Mouse (Mus musculus) cerebellum, adult 18-20 months (tissue): Measurements from ENCODE around the gene Adra1b.
A peak's percentile ranks its signal among the peaks of the same experiment; 100 is the strongest.

Experiments used
- DNase-seq, 2 experiments: peaks; one replicate each; pipeline ENCODE4 v3.0.0; 2021

Gene Adra1b

GRCm38 (mm10) chr11:43817368-43817923 lies 83.6 kb downstream of the Adra1b start:
- no peak for DNase-seq

DNA sequence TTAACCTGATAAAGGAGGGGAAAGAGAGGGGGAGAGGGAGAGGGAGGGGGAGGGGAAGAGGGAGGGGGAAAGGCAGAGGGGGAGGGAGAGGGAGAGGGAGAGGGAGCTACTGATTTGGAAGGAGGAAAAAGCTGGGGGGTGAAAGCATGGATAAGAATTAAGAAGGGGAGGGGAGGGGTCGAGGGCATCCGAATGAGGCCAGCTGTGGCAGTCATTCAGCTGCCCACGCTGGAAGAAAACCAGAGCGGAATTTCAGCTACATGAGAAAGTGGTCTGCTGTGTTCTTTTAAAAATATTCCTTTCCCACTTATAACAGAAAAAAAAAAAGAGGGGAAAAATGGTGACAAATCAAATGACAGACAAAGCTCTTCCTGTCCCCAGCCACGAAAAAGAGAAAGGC lies 88.5 kb downstream of the Adra1b start:
- no peak for DNase-seq

DNA sequence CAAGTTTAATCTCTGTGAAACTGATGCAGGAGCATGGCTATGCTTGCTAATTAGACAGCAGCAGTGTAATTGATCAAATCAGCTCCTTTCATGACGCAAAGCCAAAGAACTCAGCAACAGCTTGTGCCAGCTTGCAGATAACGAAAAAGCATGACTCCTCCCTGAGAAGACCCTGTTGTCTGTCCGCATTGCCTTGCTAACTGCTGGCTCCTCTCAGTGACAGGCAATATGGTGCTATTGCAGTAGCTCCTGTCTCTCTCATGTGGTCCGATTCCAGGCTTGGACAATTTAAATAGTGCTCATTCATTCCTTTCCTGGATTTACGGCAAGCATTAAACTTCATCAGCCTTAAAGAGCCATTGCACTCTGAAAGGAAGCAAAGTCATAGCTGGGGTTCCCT lies 93.3 kb downstream of the Adra1b start:
- DNase-seq, result no peak

GRCm38 (mm10) chr11:43795992-43796391 lies 105.0 kb downstream of the Adra1b start:
- no peak for DNase-seq

GRCm38 (mm10) chr11:43790446-43790845 lies 110.6 kb downstream of the Adra1b start:
- DNase-seq, result no peak

- DNase-seq, result peak; percentile 55 to 65
Measured at GRCm38 (mm10) chr11:43783772-43784171, 117.2 kb downstream of the Adra1b start.

GRCm38 (mm10) chr11:43783106-43783505 lies 117.9 kb downstream of the Adra1b start:
- no peak for DNase-seq

GRCm38 (mm10) chr11:43779551-43779950 lies 121.5 kb downstream of the Adra1b start:
- no peak for DNase-seq

DNA sequence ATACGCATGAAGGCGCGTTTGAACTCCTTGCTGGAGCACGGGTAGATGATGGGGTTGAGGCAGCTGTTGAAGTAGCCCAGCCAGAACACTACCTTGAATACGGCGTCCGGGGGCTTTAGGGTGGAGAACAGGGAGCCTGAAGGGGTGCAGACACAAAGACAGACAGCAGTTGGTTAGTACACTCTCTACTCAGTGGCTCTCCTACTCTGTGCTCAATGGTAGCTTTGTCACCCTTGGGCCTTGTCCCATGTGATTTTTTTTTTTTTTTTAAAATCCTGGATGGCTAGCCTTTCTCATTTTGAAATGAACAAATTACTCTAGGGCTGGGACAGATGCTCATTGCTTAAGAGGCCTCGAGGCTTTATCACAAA lies 124.7 kb downstream of the Adra1b start:
- DNase-seq, result no peak

- no peak for DNase-seq
Measured at GRCm38 (mm10) chr11:43775469-43776323, 125.3 kb downstream of the Adra1b start.

- DNase-seq, result no peak
Measured at GRCm38 (mm10) chr11:43773725-43774124, 127.3 kb downstream of the Adra1b start.

- DNase-seq, result no peak
Measured at GRCm38 (mm10) chr11:43770110-43770509, 130.9 kb downstream of the Adra1b start.

- no peak for DNase-seq
Measured at GRCm38 (mm10) chr11:43767749-43768148, 133.3 kb downstream of the Adra1b start.

DNA sequence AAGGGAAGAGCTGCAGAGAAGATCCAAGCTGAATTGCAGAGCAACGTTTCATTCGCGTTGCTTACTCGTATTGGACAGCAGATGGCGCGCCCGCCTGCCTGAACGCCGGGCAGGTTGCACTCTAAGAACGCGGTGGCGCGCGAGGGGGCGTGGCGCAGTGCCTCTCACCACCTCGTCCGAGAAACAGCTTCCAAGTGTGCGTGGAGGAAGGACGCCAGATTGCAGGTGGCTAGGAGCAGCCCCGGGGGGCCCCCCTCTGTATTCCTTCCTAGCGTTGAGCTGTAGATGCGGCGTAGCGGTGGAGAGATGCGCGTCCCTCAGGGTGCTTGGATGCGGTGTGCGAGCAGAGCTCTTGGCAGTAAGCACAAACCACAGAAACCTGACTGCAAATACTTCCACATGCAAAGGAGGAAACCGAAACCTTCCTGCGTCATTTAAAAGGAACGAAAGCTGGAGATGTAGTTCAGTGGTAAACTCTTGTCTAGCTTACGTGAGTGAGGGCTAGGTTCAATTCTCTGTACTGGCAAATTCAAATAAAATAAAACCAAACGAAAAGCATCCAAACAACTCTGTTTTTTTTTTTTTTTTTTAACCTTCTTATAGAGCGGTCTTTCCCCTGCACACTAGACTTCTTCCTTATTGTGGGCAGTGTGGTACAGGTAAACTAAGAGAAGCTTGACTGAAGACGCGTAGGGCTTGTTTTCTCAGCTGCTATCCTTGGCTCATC lies 133.9 kb downstream of the Adra1b start:
- peak; percentile 76 to 79 for DNase-seq

- no peak for DNase-seq
Measured at GRCm38 (mm10) chr11:43758436-43758835, 142.6 kb downstream of the Adra1b start.

- no peak for DNase-seq
Measured at GRCm38 (mm10) chr11:43755411-43755810, 145.6 kb downstream of the Adra1b start.

GRCm38 (mm10) chr11:43754568-43754967 lies 146.4 kb downstream of the Adra1b start:
- DNase-seq, result no peak

- no peak for DNase-seq
Measured at GRCm38 (mm10) chr11:43751542-43751941, 149.5 kb downstream of the Adra1b start.

DNA sequence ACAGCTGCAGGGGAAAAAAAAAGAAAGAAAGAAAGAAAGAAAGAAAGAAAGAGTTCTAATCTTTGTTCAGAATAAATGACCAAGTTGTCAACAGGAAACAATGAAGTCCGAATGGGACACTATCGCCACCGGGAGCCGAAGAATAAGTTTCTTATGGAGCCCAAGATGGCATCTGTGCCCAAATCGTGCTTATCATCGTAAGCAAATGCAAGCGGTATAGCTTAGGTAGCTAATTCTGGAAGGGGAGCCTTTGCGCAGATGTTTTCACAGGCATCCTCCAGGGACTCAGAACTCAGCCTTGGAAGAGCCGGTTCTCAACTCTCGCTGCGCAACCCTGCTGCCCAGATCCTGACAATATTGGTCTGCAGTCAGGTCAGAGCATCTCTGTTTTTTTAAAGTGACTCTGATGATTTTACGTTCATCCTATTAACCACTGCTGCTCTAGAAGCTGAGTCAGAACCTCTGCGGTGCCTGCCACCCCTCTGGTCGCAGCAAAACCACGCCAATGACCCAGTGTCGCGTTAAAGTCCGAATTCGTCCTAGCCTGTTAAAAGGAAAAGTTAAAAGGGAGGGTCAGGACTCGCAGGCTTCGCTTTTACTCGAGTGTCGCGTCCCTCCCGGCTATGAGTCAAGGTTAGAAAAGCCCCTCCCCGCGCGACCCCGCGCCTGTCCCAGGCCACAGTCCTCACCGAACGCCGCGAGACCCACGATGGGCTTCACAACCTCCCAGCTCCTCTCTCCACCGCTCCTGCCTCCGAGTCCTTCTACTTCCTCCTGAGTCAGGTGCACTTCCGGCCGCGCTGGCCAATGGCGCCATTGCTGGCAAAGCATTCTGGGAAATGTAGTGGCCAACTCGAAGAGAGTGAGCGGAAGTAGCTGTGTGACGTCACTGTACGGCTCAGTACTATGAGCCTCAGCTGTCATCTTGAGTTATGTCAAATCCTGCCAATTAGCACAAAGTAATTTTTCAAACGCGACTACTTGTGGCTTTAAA lies 153.5 kb downstream of the Adra1b start, which contains the start of gene Ttc1:
Gene Ttc1 (minus strand): TSS at position 776 of the 994 bp plus-strand sequence.
- peak; percentile 97 to 99 for DNase-seq

DNA sequence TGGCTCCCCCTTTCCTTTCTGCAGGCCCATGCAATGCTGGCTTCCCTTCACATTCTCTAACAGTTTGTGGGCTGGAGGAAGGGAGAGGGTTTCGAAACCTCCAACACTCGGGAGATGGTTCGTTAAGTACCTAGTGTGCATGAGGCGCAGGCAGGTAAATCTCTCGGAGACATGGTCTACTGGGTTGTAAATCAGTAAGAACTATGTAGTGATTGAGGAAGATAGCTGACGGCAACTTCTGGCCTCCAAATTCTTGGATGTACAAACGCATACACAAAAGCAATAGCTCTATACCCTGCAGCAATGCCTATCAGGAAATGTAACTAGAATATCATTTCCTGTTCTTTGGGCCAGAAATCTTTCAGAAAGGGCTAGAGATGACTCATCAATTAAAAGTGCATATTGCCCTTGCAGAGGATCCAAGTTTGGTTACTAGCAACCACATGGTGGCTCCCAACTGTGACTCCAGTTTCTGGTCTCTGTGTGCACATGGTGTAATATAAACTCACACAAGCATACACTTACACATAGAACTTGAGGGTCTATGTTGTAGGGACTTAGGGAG lies 172.2 kb downstream of the Adra1b start:
- DNase-seq, result no peak

DNA sequence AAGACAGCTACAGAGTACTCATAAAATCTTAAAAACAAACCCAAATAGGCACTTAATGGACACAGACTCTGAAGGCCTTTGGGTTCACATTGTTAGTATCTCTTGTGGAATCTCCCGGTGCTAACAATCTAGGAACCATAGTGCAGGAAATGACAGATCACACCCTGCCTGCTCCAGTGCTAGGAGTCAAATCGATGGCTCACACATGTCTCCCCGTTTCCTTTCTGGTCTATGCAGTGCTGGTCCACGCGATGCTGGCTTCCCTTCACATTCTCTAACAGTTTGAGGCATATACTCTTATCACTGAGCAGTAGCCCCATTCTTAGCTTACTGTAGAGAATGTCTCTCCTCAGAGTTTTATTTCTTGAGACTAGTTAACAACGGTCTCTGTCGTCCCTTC lies 173.2 kb downstream of the Adra1b start:
- no peak for DNase-seq
